Mouse (Mus musculus): ENCODE measurements around the gene Vmn1r177. TPM values are rescaled to one million over a fixed set of nuclear protein-coding genes. Genes with fewer than 3 reads are reported as not detected.

Gene Vmn1r177
- total RNA-seq (2023) = not detected in 4 replicates

GRCm38 (mm10) chr7:23866349-23866748 lies at the start of gene Vmn1r177:
Gene Vmn1r177, minus strand, starts transcription at chr7:23866449.

DNA sequence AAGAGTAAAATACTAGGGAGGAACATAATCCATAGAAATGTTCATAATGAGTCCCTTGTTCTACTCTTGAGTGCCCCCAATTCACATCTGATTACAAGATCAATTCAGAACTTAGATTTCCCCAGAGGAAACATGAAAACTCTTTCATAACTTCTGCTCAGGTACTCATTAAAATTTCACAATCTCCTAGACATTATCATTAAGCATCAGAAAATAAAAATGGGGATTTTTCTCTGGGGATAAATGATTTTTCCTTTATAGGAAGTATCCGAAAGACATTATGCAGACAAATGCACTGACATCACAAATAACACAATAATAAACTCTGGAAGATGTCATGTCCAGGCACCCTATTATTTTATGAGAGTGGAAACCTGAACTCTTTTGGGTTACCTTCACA lies 25.5 kb upstream of the Vmn1r177 start, which contains the start of gene Vmn1r178:
Vmn1r178 (plus strand) TSS at position 301 of the 400 bp plus-strand sequence.

DNA sequence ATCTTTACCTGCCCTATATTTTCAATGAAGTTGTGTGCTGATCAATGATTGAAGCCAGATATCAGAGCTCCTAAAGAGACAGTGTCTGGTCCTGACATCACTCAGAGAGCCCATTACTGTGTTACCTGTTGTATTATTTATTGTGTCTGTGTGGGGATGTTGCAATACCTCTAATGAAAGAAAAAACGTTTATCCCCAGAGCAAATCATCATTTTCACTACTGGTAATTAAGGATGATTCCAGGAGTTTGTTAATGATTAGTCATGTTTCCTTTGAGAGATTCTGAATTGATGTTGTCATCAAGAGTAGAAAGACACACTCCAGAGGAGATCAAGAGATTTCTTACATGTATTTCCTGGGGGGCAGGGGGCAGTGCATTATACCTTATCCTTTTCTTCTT lies 29.0 kb downstream of the Vmn1r177 start, which contains the start of gene Vmn1r176:
Vmn1r176 (minus strand) TSS at position 101 of the 400 bp plus-strand sequence.

Other genes starting within 250 kb of the Vmn1r177 start
- gene Vmn1r171, start 235.7 kb downstream of the Vmn1r177 start, total RNA-seq (2023) = not detected in 4 replicates
- gene Vmn1r172, start 208.1 kb downstream of the Vmn1r177 start, total RNA-seq (2023) = not detected in 4 replicates
- gene Vmn1r173, start 165.7 kb downstream of the Vmn1r177 start, total RNA-seq (2023) = not detected in 4 replicates
- not detected in 4 replicates for gene Vmn1r174, start 114.2 kb downstream of the Vmn1r177 start, total RNA-seq (2023)
- not detected in 4 replicates for gene Vmn1r175, start 55.8 kb downstream of the Vmn1r177 start, total RNA-seq (2023)
- not detected in 4 replicates for gene Vmn1r176, start 29.1 kb downstream of the Vmn1r177 start, total RNA-seq (2023)
- gene Vmn1r178, start 25.6 kb upstream of the Vmn1r177 start, total RNA-seq (2023) = not detected in 4 replicates
- gene Vmn1r179, start 60.5 kb upstream of the Vmn1r177 start, total RNA-seq (2023) = not detected in 4 replicates
- gene Vmn1r180, start 84.2 kb upstream of the Vmn1r177 start, total RNA-seq (2023) = not detected in 4 replicates
- gene Vmn1r181, start 108.2 kb upstream of the Vmn1r177 start, total RNA-seq (2023) = not detected in 4 replicates
- not detected in 4 replicates for gene V1rd19, start 135.2 kb upstream of the Vmn1r177 start, total RNA-seq (2023)
- gene Vmn1r183, start 186.8 kb upstream of the Vmn1r177 start, total RNA-seq (2023) = not detected in 4 replicates
- gene Zfp180, start 215.5 kb upstream of the Vmn1r177 start, total RNA-seq (2023) = 21.0 to 29.1 TPM (median 28.1 TPM) in 4 replicates
- gene Zfp112, start 245.9 kb upstream of the Vmn1r177 start, total RNA-seq (2023) = 2.5 to 5.3 TPM (median 4.1 TPM) in 4 replicates